Mouse (Mus musculus): ENCODE results near the gene Vmn1r70.

The Vmn1r70 gene

DNA sequence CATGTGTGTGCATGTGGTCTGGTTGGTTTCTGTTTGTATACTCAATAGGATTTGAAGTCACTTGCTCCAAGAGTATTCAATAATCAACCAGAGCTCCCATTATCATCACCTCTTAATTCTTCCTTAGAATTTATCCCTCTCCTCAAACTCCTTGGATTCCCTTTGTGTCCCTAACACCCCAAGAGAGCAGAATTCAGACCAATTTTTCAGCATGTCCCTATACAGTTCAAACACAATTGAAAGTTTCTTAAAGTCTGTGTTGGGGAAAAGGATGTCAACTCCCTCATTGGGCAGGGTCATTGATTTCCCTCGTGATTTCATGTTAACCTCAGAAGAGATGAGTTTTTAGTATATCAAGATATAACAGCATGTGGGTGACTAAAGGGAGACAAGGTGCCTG is at the start of gene Vmn1r70:
Gene Vmn1r70 (plus strand): TSS at position 301 of the 400 bp plus-strand sequence.
- DNase-seq: no peak

DNA sequence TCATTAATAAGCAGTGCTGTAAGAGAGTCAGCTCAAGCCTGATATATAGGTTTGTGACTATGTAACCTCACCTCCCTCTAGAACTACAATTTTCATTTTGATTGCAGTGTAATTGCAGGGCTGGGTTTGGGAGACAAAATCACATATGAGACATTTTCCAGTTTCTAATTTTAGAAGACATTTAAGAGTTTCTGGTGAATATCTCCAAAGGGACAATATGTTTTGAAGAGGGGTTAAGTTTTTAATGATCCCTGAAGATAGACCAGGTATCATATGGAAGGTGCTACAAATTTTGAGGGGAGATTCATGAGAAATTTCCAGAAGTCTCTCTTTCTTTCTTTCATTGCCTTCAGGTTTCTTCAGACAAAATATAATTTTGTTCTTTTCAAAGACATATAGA is 17.8 kb upstream of the Vmn1r70 start, which contains the start of gene Vmn1r69:
Gene Vmn1r69 (minus strand): TSS at position 101 of the 400 bp plus-strand sequence.
- no peak for DNase-seq

Measured in kidney, postnatal 25 days (tissue).